Mouse (Mus musculus) small intestine, adult 2 months (tissue): Measurements from ENCODE around the gene 1700001J03Rik.

Experiments used
- CTCF ChIP-seq: fragments of 200-500 bp; IDR thresholded peaks from 2 replicates; pipeline ENCODE4 v1.5.1; 2012; ENCODE audit warnings: low read depth, mild to moderate bottlenecking, control low read depth, inconsistent platforms, low read length, moderate library complexity, mixed read lengths; ENCODE audit not compliant: insufficient replicate concordance, insufficient read length; ENCODE audit errors: extremely low read depth
- POLR2A ChIP-seq: fragments of 200-500 bp; IDR thresholded peaks from 2 replicates; pipeline ENCODE4 v1.6.1; 2012; ENCODE audit warnings: low read depth, mild to moderate bottlenecking, control low read depth, inconsistent platforms, low read length, moderate library complexity

DNA sequence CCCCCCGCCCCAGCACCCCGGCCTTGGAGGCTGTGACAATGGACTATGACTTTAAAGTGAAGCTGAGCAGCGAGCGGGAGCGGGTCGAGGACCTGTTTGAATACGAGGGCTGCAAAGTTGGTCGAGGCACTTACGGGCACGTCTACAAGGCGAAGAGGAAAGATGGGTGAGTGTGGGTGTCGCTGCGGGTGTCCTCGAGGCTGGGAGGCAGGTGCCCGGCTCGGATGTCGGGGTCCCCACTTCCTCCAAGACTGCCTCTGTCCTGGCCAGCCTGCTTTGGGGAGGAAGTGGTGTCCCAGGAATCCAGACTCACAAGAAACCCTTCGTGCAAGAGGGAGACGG is 46.5 kb upstream of the 1700001J03Rik start:
- TF ChIP-seq CTCF, result no peak
- TF ChIP-seq POLR2A, result no peak
